Mouse (Mus musculus) forebrain, embryonic 11.5 days (tissue): ENCODE data around the gene Hivep2. TPM values are rescaled to one million over a fixed set of nuclear protein-coding genes. Genes with fewer than 3 reads are reported as not detected.
A peak's percentile ranks its signal among the peaks of the same experiment; 100 is the strongest.

Experiments used
- ATAC-seq: fragments of 200-750 bp; cut with Nextera tagmentation; replicated peaks from 2 replicates; pipeline ENCODE4 v1.8.0; 2017; ENCODE audit warnings: moderate TSS enrichment; ENCODE audit not compliant: low FRiP score
- DNase-seq: peaks from one replicate; pipeline ENCODE4 v3.0.0-alpha.2; 2017; ENCODE audit warnings: low spot score
- H3K27ac ChIP-seq: fragments of 300-500 bp; sonication (generic); 2 replicates; pipeline ENCODE4 v1.5.1; 2014; ENCODE audit warnings: low read depth, low read length
- H3K27me3 ChIP-seq: fragments of 300-500 bp; sonication (generic); 2 replicates; pipeline ENCODE4 v1.6.1; 2014; ENCODE audit warnings: mild to moderate bottlenecking, low read length, mixed read lengths; ENCODE audit not compliant: control insufficient read depth, insufficient read depth
- H3K36me3 ChIP-seq: fragments of 300-500 bp; sonication (generic); 2 replicates; pipeline ENCODE4 v1.6.1; 2014; ENCODE audit warnings: mild to moderate bottlenecking, low read length, moderate library complexity, mixed read lengths; ENCODE audit not compliant: control insufficient read depth, insufficient read depth
- H3K4me1 ChIP-seq: fragments of 300-500 bp; sonication (generic); replicated peaks from 2 replicates; pipeline ENCODE4 v1.6.1; 2014; ENCODE audit warnings: low read length, mixed read lengths; ENCODE audit not compliant: control insufficient read depth, insufficient read depth
- H3K4me2 ChIP-seq: fragments of 300-500 bp; sonication (generic); 2 replicates; pipeline ENCODE4 v1.6.1; 2014; ENCODE audit warnings: low read depth, mild to moderate bottlenecking, low read length, moderate library complexity, mixed read lengths; ENCODE audit not compliant: severe bottlenecking
- H3K4me3 ChIP-seq: fragments of 300-500 bp; sonication (generic); 2 replicates; pipeline ENCODE4 v1.5.1; 2014; ENCODE audit warnings: low read depth, low read length
- H3K9ac ChIP-seq: fragments of 300-500 bp; sonication (generic); 2 replicates; pipeline ENCODE4 v1.6.1; 2014; ENCODE audit warnings: low read length
- H3K9me3 ChIP-seq: fragments of 300-500 bp; sonication (generic); 2 replicates; pipeline ENCODE4 v1.6.1; 2016; ENCODE audit warnings: low read length, mixed read lengths; ENCODE audit not compliant: control insufficient read depth
- WGBS: fragments of 180-500 bp; shearing (Covaris S2); extraction: QIAGEN DNeasy Blood & Tissue Kit; methylation state at CpG from one replicate; pipeline ENCODE4 v1.1.7; 2014; 5-methylcytosine and 5-hydroxymethylcytosine counted together
- polyA plus RNA-seq: library from polyadenylated mRNA; unstranded; fragments of >200 nt; fragmentation: Nextera tagmentation; extraction: Ambion mirVana; gene quantifications from 2 replicates; pipeline ENCODE4 v1.2.1, GENCODE M21; 2014

Hivep2 gene
- polyA plus RNA-seq, 1 experiment from 2014 or later, result 4.7 TPM

DNA sequence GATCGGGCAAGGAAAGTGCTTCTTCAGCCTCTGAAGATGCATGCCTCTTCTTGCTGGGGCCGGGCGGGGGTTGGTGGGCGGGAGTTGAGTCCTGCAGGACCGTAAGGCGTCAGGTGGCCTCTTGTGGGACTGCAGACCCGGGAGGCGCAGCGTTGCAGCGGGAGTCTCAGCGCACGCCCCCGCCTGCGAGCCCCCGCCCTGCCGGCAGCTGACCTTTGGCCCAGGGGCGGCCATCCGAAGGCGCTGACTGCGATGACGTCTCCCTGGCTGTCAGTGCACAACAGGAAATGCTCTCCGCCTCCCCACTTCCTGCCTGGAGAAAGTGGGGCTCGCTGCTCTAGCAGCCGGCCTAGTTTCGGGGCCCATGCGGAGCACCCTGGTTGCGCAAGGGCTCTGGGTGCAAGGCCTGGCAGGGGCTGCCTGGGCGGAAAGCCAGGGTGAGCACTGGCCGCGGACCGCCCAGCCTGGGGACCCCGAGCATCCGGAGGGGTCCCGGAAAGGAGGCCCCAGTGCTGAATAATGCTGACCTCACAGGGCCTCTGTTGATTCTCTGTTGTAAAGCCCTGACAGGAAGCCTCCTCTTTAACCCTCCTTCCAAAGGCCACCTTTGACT is 17.0 kb downstream of the Hivep2 start:
- Histone ChIP-seq H3K4me3 (peak overlapping the region; percentile 45), H3K9me3 (no peaks in the 10 kb centered on the region), H3K4me2 (peak overlapping the region; percentile 83), H3K27ac (peak overlapping the region; percentile 18; the same call in 1 of the 2 replicates), H3K27me3 (no peaks in the 10 kb centered on the region), H3K9ac (peak overlapping the region; percentile 61), H3K36me3 (no peaks in the 10 kb centered on the region), H3K4me1 (no peaks in the 10 kb centered on the region)
- WGBS, result 1% methylated on average over 34 of the region's 34 CpGs
- ATAC-seq (peak; percentile 85), DNase-seq (peak; percentile 79)

- Histone ChIP-seq H3K9ac (no peak overlapping the region), H3K4me1 (no peaks in the 10 kb centered on the region), H3K36me3 (no peaks in the 10 kb centered on the region), H3K27me3 (no peaks in the 10 kb centered on the region), H3K4me2 (no peak overlapping the region), H3K27ac (no peak overlapping the region), H3K4me3 (no peak overlapping the region), H3K9me3 (no peaks in the 10 kb centered on the region)
- peak; percentile 33 for DNase-seq
- no peak for ATAC-seq
- 78% methylated on average over 12 of the region's 12 CpGs for WGBS
These were observed 17.8 kb downstream of the Hivep2 start for GRCm38 (mm10) chr10:13983631-13984030.

DNA sequence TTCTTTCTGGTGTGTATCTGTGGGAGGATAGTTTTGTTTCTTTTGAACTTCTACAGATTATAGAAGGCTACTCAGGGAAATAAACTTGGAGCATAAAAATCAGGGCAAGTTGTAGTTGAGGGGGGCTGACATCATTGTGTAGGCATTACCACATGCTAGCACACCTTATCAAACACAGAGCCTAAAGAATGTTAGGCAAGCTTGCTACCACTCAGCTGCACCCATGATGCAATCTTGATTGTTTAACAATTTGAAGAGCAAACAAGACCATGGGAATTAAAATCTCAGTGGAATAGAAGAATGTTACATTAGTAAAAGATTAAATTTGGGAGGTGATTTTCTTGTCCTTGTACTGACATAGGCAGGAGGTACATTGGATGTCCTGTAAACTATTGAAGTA is 18.4 kb downstream of the Hivep2 start:
- Histone ChIP-seq H3K9me3 (no peaks in the 10 kb centered on the region), H3K4me3 (no peak overlapping the region), H3K4me1 (no peaks in the 10 kb centered on the region), H3K36me3 (no peaks in the 10 kb centered on the region), H3K9ac (no peak overlapping the region), H3K27ac (no peak overlapping the region), H3K27me3 (no peaks in the 10 kb centered on the region), H3K4me2 (no peak overlapping the region)
- no peak for DNase-seq
- no peak for ATAC-seq

GRCm38 (mm10) chr10:13986539-13986938 is 20.7 kb downstream of the Hivep2 start:
- no peak for DNase-seq
- ATAC-seq, result no peak
- WGBS, result 92% methylated on average over 2 of the region's 2 CpGs

DNA sequence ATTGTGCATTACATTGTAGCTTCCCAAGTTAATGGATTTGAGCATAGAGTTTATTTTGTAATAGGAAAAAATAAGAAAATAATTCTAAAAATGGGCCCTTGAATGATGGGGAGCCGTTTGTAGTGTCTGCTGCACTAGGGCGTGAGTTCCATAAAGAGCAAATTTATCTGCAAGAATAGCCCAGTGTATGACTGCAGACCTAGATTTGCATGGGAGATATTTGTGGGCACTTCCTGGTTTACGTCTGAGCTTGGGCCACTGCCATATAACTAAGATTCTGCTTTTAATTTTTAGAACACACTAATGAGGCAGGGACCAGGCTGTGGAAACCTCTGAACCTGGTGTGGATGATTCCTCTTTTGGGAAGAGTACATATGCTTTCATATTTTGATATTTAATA is 21.5 kb downstream of the Hivep2 start:
- 86% methylated on average over 3 of the region's 3 CpGs for WGBS
- Histone ChIP-seq H3K4me1 (no peaks in the 10 kb centered on the region), H3K36me3 (no peaks in the 10 kb centered on the region), H3K9ac (no peak overlapping the region), H3K4me3 (no peak overlapping the region), H3K9me3 (no peaks in the 10 kb centered on the region), H3K27me3 (no peaks in the 10 kb centered on the region), H3K4me2 (no peak overlapping the region), H3K27ac (no peak overlapping the region)
- DNase-seq, result no peak
- no peak for ATAC-seq

More at GRCm38 (mm10) chr10:13986539-13986938, 20.7 kb downstream of the Hivep2 start:
- Histone ChIP-seq H3K27me3 (no peaks in the 10 kb centered on the region), H3K27ac (no peak overlapping the region), H3K4me1 (no peaks in the 10 kb centered on the region), H3K9ac (no peak overlapping the region), H3K4me2 (no peak overlapping the region), H3K9me3 (no peaks in the 10 kb centered on the region), H3K4me3 (no peak overlapping the region), H3K36me3 (no peaks in the 10 kb centered on the region)

DNA sequence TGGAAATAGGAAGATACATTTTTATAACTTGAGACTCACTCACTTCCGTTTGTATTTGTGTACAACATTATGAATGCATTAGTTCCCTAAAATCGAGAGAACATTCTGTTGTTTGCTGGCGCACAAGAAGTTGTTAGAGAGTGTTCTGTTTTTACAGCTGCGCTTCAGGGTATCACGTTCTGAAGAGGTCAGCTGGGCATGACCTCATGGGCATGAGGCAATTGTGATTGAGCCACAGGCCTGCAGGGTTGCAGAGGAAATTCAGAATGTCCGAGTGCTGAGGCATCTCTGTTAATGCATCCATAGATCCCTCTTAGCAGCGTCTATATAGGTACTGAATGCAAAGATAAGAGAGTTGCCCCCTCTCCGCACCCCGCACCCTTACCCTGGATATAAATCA is 22.4 kb downstream of the Hivep2 start:
- Histone ChIP-seq H3K9me3 (no peaks in the 10 kb centered on the region), H3K36me3 (no peaks in the 10 kb centered on the region), H3K9ac (no peak overlapping the region), H3K4me3 (no peak overlapping the region), H3K27ac (no peak overlapping the region), H3K4me1 (no peaks in the 10 kb centered on the region), H3K4me2 (no peak overlapping the region), H3K27me3 (no peaks in the 10 kb centered on the region)
- DNase-seq (no peak), ATAC-seq (no peak)
- WGBS, result 71% methylated on average over 9 of the region's 9 CpGs

- 88% methylated on average over 4 of the region's 4 CpGs for WGBS
These were observed 22.9 kb downstream of the Hivep2 start for GRCm38 (mm10) chr10:13988757-13989156.

DNA sequence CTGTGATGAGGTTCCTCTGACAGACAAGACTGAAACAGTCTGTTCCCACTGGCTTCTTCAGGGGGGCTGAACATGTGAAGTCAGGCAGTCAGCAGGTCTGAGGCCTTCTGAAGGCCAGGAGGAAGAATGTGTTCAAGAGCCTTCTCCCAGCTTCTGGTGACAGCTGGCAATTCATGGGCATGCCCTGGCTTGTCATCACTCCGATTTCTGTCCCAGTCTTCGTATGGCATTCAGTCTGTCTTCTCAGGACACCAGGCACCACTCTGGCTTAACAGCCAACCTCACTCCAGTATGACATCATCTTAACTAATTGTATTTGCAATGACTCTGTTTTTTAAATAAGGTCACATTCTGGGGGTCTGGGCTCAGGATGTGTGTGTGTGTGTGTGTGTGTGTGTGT is 25.0 kb downstream of the Hivep2 start:
- Histone ChIP-seq H3K4me1 (no peaks in the 10 kb centered on the region), H3K27me3 (no peaks in the 10 kb centered on the region), H3K4me2 (no peak overlapping the region), H3K27ac (no peak overlapping the region), H3K4me3 (no peak overlapping the region), H3K9ac (no peak overlapping the region), H3K36me3 (no peaks in the 10 kb centered on the region), H3K9me3 (no peaks in the 10 kb centered on the region)
- ATAC-seq (no peak), DNase-seq (no peak)
- 90% methylated on average over 2 of the region's 2 CpGs for WGBS

More at GRCm38 (mm10) chr10:13988757-13989156, 22.9 kb downstream of the Hivep2 start:
- no peaks in the 10 kb centered on the region for H3K4me1 ChIP-seq
- H3K4me3 ChIP-seq, result no peak overlapping the region
- ATAC-seq (no peak), DNase-seq (no peak)
- no peaks in the 10 kb centered on the region for H3K9me3 ChIP-seq
- no peak overlapping the region for H3K9ac ChIP-seq
- no peaks in the 10 kb centered on the region for H3K36me3 ChIP-seq
- H3K4me2 ChIP-seq, result no peak overlapping the region
- no peaks in the 10 kb centered on the region for H3K27me3 ChIP-seq
- H3K27ac ChIP-seq, result no peak overlapping the region

DNA sequence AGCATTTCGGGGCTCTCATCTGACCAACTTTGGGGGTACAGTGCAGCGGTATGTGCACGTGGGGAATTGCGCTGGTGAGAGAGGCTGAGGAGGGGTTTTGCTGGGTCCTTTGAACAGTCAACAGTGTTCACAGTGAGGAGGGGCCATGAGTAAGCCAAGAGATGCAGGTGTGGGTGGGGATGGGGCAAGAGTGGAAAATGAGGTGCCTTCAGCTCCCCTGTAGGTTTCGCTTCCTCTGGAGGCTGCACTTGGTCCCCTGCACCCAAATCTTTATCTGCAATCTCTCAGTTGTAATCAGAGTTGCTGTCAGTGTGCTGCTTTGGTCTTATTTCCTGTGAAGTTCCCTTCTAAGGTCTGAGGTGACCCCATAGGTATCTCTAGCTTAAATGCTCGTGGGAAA is 27.5 kb downstream of the Hivep2 start:
- ATAC-seq, result no peak
- no peaks in the 10 kb centered on the region for H3K36me3 ChIP-seq
- no peak overlapping the region for H3K4me3 ChIP-seq
- H3K9ac ChIP-seq, result no peak overlapping the region
- 84% methylated on average over 6 of the region's 6 CpGs for WGBS
- no peaks in the 10 kb centered on the region for H3K27me3 ChIP-seq
- no peaks in the 10 kb centered on the region for H3K4me1 ChIP-seq
- no peak overlapping the region for H3K4me2 ChIP-seq
- no peaks in the 10 kb centered on the region for H3K9me3 ChIP-seq
- H3K27ac ChIP-seq, result no peak overlapping the region
- DNase-seq, result no peak
